Mouse (Mus musculus) cerebellum, adult 18-20 months (tissue): Measurements from ENCODE around the gene Gm44805.

Source experiments
- DNase-seq, 2 experiments: peaks; one replicate each; pipeline ENCODE4 v3.0.0; 2021

Gene Gm44805

DNA sequence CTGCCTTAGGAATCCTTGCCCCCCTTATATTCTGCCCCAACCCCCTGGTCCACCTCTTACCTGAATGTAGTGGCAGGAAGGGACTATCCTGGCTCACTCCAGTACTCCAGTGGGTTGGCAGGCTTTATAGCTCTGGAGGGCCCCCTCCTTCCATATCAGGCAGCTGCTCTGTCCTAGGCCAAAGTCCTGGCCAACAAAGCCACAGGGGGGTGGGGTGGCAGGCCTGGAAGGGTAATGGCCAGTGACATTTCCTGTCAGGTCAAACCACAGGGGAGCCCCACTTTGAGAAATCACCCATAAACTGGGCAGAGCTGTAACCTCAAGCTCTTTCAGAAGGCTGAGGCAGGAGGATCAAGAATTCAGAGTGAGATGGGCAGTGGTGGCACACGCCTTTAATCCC is 4.6 kb downstream of the Gm44805 start:
- no peak for DNase-seq

GRCm38 (mm10) chr7:19675824-19676223 is 5.4 kb downstream of the Gm44805 start:
- DNase-seq: no peak

GRCm38 (mm10) chr7:19673083-19673699 is 8.0 kb downstream of the Gm44805 start:
- no peak for DNase-seq

DNA sequence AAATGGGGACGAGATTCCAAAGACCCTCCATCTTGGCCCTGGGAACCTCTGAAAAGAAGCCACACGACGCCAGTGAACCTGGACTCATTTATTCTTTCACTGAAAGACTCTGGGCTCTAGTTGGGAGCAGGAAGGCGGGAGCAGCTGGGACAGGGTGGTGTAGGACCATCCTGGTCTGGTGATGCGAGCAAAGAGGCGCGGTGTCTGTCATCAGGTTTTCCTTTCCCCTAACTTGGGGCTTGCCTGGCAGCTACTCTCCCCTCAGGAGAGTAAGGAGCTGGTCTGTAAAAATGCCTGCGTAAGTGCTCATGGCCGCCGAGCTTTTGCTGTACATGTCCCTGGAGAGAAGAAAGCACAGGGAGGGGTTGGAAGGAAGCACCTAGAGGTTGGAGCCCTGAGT is 9.7 kb downstream of the Gm44805 start:
- no peak for DNase-seq

GRCm38 (mm10) chr7:19668947-19669721 is 12.1 kb downstream of the Gm44805 start:
- DNase-seq: peak; percentile 94 to 95

GRCm38 (mm10) chr7:19667434-19667833 is 13.8 kb downstream of the Gm44805 start:
- DNase-seq: no peak

- DNase-seq: no peak
Observed at GRCm38 (mm10) chr7:19666750-19667149, 14.5 kb downstream of the Gm44805 start.

DNA sequence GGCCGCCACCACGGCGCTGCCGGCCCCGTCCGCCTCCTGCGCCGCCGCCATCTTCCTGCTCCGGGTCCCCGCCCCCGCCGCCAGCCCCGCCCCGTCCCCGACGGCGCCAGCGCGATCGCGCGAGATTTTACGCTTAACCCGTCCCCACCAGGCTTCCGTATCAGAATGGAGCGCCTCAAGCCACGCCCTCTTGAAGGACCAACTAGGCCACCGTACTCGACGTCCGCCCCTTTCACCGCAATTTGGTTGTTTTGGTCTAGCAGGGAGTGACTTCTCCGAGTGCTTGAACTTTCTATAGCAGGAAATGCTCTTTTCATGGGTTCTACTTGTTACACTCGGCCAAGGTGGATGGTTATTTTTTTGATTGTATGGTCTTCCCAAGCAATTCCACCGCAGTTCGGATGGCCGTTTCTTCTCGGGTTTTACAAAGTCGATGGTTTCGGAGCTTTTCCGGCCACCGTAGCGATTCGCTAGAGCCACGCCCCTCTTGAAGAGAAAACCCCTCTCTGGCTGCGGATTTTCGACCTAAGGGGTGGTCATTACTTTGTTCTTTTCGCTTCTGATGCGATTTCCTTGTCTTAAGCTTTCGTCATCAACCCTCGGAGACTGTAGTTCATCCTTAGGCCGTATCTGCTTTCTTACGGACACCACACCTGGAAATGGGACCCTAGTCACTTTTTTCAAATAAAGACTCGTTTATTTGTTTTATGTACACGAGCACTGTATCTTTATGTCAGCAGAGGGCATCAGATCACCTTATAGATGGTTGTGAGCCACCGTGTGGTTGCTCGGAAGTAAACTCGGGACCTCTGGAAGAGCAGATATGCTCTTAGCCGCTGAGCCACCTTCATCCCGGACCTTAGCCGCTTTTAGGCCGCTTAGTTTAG is 16.0 kb downstream of the Gm44805 start, which contains the start of gene Clptm1:
Gene Clptm1 (minus strand): TSS at position 79 of the 887 bp plus-strand sequence.
- peak; percentile 94 to 97 for DNase-seq

DNA sequence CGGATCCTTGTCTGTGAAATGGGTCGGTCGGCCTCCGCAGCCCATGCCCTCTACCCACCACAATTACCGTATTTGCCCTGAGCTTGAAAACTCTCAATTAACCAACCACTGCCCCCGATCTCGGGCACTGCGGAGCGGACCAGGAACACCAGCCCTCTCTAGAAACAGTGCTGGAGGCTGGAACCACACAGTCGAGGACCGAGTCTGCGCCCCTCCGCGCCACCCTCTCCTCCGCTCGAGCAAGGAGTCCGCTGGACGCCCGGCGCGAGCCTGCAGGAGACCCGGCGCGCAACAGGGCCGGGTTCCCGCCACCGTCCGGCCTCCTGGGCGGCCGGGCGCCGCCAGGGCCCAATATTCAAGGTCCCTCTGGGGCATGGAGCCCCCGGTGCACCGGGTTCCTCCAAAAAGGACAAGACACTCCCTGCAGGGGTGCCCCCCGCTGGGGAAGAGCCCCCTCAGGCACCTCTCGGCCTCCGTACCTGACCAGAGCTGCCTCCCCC is 16.7 kb downstream of the Gm44805 start:
- no peak for DNase-seq

DNA sequence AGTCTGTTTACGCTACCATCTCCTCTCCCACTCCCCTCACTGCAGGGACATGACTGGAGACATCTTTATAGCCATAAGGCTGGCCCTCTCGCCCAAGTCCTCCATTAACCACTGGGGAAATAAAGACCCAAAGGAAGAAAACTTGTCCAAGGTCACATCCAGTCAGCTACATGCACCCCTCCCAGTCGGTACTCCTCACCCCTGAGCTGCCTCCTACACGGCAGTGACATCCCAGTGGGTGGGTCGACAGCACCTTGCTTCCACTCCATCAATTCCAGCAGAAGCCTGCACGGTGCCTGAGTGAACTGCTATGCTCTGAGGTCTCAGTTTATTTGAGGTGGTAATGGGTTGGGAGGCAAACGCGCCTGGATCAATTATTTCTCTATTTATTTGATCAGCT is 17.3 kb downstream of the Gm44805 start:
- DNase-seq: peak; percentile 15 to 24

GRCm38 (mm10) chr7:19652614-19653013 is 28.6 kb downstream of the Gm44805 start:
- no peak for DNase-seq

DNA sequence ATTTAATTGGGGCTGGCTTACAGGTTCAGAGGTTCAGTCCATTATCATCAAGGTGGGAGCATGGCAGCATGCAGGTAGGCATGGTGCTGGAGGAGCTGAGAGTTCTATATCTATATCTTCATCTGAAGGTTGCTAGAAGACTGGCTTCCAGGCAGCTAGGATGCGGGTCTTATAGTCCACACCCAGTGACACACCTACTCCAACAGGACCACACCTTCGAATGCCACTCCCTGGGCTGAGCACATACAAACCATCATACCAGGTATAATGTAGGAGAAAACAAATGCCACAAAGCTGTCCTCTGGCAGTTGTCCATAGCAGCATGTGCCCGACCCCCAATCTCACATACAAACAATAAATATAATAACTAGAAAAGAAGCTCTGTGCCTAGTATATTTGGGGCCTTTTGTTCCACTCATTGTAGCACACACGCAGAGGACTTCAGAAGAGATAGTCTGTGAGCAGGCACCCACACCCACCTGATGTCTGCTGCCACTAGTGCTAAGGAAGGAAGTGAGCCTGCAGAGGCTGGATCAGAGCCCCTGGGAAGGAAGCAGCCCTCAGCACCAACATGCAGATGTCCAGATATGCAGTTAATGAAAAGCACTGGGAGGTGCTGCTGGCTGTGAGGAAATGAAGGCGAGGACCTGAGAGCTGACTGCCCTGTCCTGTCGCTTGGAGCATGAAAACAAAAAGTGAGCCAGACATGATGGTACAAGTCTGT is 30.0 kb downstream of the Gm44805 start:
- no peak for DNase-seq

DNA sequence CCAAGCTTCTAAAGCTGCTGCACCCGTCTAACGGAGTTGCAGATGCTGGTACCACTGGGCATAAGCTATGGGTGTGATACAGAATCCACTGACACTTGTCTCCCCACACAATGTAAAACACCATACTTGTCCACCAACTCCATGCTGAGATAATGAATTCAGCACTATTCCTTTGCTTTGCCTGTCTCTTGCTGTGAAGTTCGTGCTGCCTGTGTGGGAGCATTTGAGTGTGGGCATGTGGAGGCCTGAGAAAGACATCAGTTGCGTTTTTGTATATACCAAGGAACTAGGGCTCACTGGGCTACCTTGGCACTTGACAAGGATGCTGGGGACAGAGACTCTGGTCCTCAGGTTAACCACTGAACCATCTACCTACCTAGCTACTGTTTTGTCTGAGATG is 40.0 kb downstream of the Gm44805 start:
- DNase-seq: no peak

DNA sequence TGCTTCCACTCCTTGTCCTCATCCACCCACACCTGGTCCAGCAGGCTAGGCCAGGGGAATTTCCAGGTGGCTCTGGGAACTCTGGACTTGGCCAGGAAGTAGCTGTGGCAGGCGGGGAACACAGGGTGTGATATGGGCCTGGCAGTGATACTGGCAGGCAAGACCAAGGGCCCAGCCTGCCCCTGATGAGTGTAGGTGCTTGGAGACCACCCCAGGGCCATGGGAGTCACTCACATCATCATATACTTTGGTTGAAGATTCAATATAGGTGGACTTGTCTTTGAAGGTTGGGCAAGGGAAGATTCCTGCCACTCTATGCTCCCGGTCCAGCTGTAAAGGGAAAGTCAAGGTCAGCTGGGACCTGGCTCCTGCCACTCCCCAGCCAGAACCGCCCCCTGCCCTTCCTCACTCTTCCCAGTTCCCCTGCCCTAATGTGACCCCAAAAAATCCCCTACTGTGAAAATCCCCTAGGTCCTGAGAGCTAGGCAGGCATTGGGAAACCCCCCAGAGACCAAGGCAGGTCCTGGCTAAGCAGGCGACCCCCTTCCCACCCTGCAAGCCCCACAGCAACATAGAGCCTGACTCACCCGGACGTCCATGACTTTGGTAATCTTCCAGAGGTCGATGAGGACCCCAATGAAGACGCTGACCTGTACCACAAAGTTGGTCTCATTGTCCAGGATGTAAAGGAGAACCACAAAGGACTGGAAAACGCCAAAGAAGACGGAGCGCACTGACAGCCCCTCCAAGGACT is 46.0 kb downstream of the Gm44805 start:
- no peak for DNase-seq

DNA sequence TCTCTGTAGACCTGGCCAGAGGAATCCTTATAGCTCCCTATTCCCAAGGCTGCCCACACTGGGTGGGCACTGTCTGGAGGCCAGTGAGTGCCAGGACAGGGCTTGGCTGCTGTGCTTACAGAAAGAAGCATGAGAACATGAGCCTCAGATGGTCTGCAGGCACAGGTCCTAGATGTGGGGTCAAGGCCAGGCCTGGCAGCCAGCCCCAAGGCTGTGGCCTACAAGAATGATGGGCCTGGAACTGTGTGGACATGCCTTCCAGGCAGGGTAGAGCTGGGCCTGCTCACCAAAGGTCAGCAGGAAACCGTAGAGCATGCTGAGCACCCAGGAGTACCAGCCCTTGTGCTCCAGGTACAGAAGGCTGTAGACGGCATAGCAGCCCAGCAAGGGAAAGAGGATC is 46.6 kb downstream of the Gm44805 start:
- no peak for DNase-seq

GRCm38 (mm10) chr7:19633855-19634254 is 47.4 kb downstream of the Gm44805 start:
- DNase-seq: no peak

GRCm38 (mm10) chr7:19633197-19633596 is 48.0 kb downstream of the Gm44805 start:
- DNase-seq: no peak

DNA sequence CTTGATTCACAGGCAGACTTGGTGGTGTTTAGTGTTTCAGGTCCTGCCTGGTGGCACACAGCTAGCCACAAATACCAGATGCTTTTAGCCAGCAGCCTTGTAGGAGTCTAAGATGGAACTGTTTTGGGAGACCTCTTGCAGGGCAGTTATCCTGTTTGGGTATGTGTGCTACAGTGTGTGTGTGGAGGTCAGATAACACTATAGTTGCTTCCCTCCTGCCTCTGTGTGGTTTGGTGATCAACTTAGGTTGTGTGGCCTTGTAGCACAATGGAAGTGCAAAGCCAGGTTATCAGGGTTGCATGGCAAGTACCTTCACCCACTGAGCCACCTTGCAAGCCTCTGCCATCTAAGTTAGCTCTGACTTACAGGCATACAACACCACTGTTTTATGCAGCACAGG is 48.5 kb downstream of the Gm44805 start:
- no peak for DNase-seq

DNA sequence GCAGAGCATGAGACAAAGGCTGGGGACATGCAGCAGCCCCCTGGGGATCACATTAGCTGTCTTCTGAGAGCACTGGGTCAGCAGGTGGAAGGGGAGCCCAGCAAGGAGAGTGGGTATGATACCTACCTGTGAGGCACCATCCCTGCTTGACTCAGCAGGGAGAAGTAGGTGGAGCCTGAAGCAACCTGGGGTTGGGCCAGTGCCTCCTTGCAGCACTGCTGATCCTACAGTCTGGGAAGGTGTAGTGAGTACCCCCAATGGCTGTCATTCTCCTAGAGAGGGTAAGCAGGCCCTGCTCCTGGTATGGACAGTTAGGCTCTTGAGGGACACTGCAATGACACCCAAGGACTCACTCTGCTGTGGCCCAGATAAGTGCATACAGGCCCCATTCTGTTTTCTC is 48.9 kb downstream of the Gm44805 start:
- no peak for DNase-seq

- peak; percentile 89 for DNase-seq
Observed at GRCm38 (mm10) chr7:19629361-19629734, 51.9 kb downstream of the Gm44805 start, which contains the start of gene Relb. TSS of gene Relb (minus strand) at chr7:19629438.

DNA sequence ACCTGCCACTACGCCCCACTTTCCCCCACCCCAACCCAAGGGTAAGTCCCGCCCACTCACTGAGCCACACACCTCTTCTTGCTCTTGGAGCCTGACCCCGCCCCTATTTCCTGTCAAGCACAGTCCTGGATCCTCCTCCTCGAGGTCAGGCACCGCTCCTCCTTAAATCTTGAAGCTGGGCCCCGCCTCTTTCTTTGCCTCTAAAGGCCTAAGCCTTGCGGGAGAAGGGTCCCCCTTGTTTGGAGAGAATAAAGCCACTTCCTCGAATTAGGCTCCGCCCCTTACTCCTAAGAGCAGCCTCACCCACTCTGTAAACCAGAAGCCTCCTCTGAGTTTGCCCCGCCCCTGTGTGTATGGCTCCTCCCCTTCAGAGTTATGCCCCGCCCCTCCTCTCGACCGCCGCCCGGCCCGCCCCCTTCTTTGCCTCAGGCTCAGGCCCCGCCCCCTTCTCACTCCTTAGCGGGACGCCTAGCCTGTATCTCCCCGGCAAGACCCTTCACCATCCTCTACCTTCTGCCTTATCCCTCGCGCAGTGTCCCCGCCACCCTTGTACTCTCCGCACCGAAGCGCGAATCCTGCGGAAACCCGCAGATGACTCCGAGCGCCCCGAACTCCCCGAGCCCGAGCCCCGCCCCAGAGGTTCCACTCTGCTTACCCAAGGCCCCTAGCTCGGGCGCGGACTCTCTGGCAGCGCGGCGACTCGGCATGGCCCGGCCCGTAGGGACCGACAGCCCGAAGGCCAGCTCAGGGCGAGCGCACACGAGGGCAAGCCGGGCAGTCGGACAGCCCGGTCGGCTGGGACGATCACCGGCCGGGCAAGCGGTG is 52.5 kb downstream of the Gm44805 start:
- DNase-seq: peak; percentile 77 to 83
